Mouse (Mus musculus): ENCODE data around the gene Lrrc1. TPM values are rescaled to one million over a fixed set of nuclear protein-coding genes. Genes with fewer than 3 reads are reported as not detected.

Gene Lrrc1
- polyA plus RNA-seq, 1 experiment from 2014 or later, result 22.3 TPM

GRCm38 (mm10) chr9:77416002-77416401 is 128.7 kb downstream of the Lrrc1 start:
- no peak overlapping the region for H3K4me3 ChIP-seq (ENCODE audit: low read depth, low read length)
- WGBS, result 96% methylated on average over 7 of the region's 7 CpGs
- no peaks in the 10 kb centered on the region for H3K36me3 ChIP-seq (ENCODE audit: control insufficient read depth, insufficient read depth)
- H3K27ac ChIP-seq (ENCODE audit: low read depth, low read length), result no peak overlapping the region
- no peak overlapping the region for H3K9ac ChIP-seq (ENCODE audit: low read depth, low read length)
- no peak overlapping the region for H3K4me2 ChIP-seq (replicated peaks; ENCODE audit: low read depth)
- no peaks in the 10 kb centered on the region for H3K27me3 ChIP-seq (replicated peaks; ENCODE audit: control insufficient read depth, insufficient read depth, low read length)
- no peak for TF ChIP-seq CTCF (IDR thresholded peaks at IDR 0.05; ENCODE audit: low read depth)
- H3K4me1 ChIP-seq (replicated peaks; ENCODE audit: control insufficient read depth, insufficient read depth, low read length), result no peaks in the 10 kb centered on the region
- H3K9me3 ChIP-seq (ENCODE audit: control insufficient read depth), result no peaks in the 10 kb centered on the region
- ATAC-seq, result no peak

- no peaks in the 10 kb centered on the region for H3K9me3 ChIP-seq (ENCODE audit: control insufficient read depth)
- H3K27ac ChIP-seq (ENCODE audit: low read depth, low read length), result no peak overlapping the region
- no peaks in the 10 kb centered on the region for H3K4me1 ChIP-seq (replicated peaks; ENCODE audit: control insufficient read depth, insufficient read depth, low read length)
- TF ChIP-seq CTCF (IDR thresholded peaks at IDR 0.05; ENCODE audit: low read depth), result no peak
- H3K4me3 ChIP-seq (ENCODE audit: low read depth, low read length), result no peak overlapping the region
- H3K27me3 ChIP-seq (replicated peaks; ENCODE audit: control insufficient read depth, insufficient read depth, low read length), result no peaks in the 10 kb centered on the region
- no peaks in the 10 kb centered on the region for H3K36me3 ChIP-seq (ENCODE audit: control insufficient read depth, insufficient read depth)
- ATAC-seq, result no peak
- 66% methylated on average over 3 of the region's 3 CpGs for WGBS
- no peak overlapping the region for H3K4me2 ChIP-seq (replicated peaks; ENCODE audit: low read depth)
- H3K9ac ChIP-seq (ENCODE audit: low read depth, low read length), result no peak overlapping the region
These were observed 132.7 kb downstream of the Lrrc1 start for GRCm38 (mm10) chr9:77411830-77412425.

DNA sequence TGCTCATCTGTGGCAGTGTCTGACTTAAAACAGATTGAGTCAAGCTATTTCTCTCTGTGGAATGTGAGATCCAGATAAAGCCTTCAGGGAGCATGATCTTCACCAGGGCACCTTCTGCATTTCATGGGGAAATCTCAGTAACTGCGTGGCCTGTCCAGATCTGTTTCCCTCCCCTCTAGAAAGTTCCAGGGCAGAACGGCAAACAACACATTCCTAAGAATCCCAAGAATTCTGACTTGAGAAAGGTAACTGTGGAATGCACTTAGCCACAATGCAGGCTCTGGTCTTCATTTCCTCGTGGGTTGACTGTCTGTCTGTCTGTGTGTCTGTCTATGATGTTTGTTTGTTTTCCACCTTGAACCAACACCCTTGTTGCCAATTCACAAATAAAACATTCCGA is 133.7 kb downstream of the Lrrc1 start:
- TF ChIP-seq CTCF (IDR thresholded peaks at IDR 0.05; ENCODE audit: low read depth), result no peak
- Histone ChIP-seq H3K9ac (ENCODE audit: low read depth, low read length) (no peak overlapping the region), H3K27me3 (replicated peaks; ENCODE audit: control insufficient read depth, insufficient read depth, low read length) (no peaks in the 10 kb centered on the region), H3K27ac (ENCODE audit: low read depth, low read length) (no peak overlapping the region), H3K36me3 (ENCODE audit: control insufficient read depth, insufficient read depth) (no peaks in the 10 kb centered on the region), H3K4me2 (replicated peaks; ENCODE audit: low read depth) (no peak overlapping the region), H3K9me3 (ENCODE audit: control insufficient read depth) (no peaks in the 10 kb centered on the region), H3K4me1 (replicated peaks; ENCODE audit: control insufficient read depth, insufficient read depth, low read length) (no peaks in the 10 kb centered on the region), H3K4me3 (ENCODE audit: low read depth, low read length) (no peak overlapping the region)
- WGBS, result 49% methylated on average over 4 of the region's 4 CpGs
- no peak for ATAC-seq

DNA sequence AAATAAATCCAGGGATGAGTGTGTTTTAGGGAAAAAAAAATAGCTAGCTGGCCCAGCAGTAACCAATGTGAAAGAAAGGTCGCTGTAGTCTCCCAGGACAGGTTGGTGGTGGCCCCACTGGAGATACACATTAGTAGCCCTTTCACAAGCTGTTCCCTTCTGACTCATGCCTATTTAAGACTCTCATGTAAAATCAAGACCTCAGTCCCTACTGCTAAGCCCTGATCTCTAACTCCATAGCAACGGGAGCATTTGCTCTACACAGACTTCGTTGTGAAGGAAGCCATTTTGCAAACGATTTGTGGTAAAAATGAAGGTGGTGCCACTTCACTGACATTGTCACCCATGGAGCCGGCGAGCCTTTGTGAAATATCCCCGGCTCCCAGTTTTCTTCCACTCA is 134.1 kb downstream of the Lrrc1 start:
- H3K9me3 ChIP-seq (ENCODE audit: control insufficient read depth), result no peaks in the 10 kb centered on the region
- 80% methylated on average over 7 of the region's 7 CpGs for WGBS
- no peak overlapping the region for H3K9ac ChIP-seq (ENCODE audit: low read depth, low read length)
- TF ChIP-seq CTCF (IDR thresholded peaks at IDR 0.05; ENCODE audit: low read depth), result no peak
- H3K27ac ChIP-seq (ENCODE audit: low read depth, low read length), result no peak overlapping the region
- no peaks in the 10 kb centered on the region for H3K27me3 ChIP-seq (replicated peaks; ENCODE audit: control insufficient read depth, insufficient read depth, low read length)
- H3K4me2 ChIP-seq (replicated peaks; ENCODE audit: low read depth), result no peak overlapping the region
- H3K4me3 ChIP-seq (ENCODE audit: low read depth, low read length), result no peak overlapping the region
- no peaks in the 10 kb centered on the region for H3K4me1 ChIP-seq (replicated peaks; ENCODE audit: control insufficient read depth, insufficient read depth, low read length)
- no peaks in the 10 kb centered on the region for H3K36me3 ChIP-seq (ENCODE audit: control insufficient read depth, insufficient read depth)
- ATAC-seq, result no peak

- WGBS, result 51% methylated on average over 6 of the region's 6 CpGs
- Histone ChIP-seq H3K4me3 (ENCODE audit: low read depth, low read length) (no peak overlapping the region), H3K4me2 (replicated peaks; ENCODE audit: low read depth) (no peak overlapping the region), H3K36me3 (ENCODE audit: control insufficient read depth, insufficient read depth) (no peaks in the 10 kb centered on the region), H3K27ac (ENCODE audit: low read depth, low read length) (no peak overlapping the region), H3K9me3 (ENCODE audit: control insufficient read depth) (no peaks in the 10 kb centered on the region), H3K4me1 (replicated peaks; ENCODE audit: control insufficient read depth, insufficient read depth, low read length) (no peaks in the 10 kb centered on the region), H3K27me3 (replicated peaks; ENCODE audit: control insufficient read depth, insufficient read depth, low read length) (no peaks in the 10 kb centered on the region), H3K9ac (ENCODE audit: low read depth, low read length) (no peak overlapping the region)
- no peak for TF ChIP-seq CTCF (IDR thresholded peaks at IDR 0.05; ENCODE audit: low read depth)
- no peak for ATAC-seq
These were observed 136.5 kb downstream of the Lrrc1 start for GRCm38 (mm10) chr9:77408053-77408603.

DNA sequence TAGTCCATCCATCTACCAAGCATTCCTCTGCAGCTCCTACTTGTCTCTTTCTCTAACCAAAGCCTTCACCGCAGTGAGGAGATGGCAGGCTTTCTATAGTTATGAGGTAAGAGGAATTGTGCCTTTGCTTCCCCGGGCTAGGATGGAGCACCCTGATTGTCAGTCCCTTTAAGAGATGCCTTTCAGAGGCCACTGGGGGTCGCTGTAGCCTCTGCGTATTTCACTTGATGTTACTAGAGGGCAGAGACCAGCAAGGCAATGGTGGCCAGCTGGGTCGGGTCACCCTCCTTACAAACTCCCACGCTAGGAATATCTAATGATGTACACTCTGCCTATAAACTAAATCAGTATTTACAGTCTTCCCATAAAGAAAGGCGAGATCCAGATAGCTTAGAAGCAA is 137.8 kb downstream of the Lrrc1 start:
- Histone ChIP-seq H3K27me3 (replicated peaks; ENCODE audit: control insufficient read depth, insufficient read depth, low read length) (no peaks in the 10 kb centered on the region), H3K9ac (ENCODE audit: low read depth, low read length) (0 out of 2 replicates have a peak overlapping the region, but pooled peaks have one; percentile 3), H3K4me3 (ENCODE audit: low read depth, low read length) (no peak overlapping the region), H3K27ac (ENCODE audit: low read depth, low read length) (no peak overlapping the region), H3K4me2 (replicated peaks; ENCODE audit: low read depth) (peak overlapping the region; percentile 50), H3K4me1 (replicated peaks; ENCODE audit: control insufficient read depth, insufficient read depth, low read length) (no peaks in the 10 kb centered on the region), H3K36me3 (ENCODE audit: control insufficient read depth, insufficient read depth) (no peaks in the 10 kb centered on the region), H3K9me3 (ENCODE audit: control insufficient read depth) (no peaks in the 10 kb centered on the region)
- TF ChIP-seq CTCF (IDR thresholded peaks at IDR 0.05; ENCODE audit: low read depth), result peak; percentile 79
- 62% methylated on average over 7 of the region's 7 CpGs for WGBS
- peak; percentile 76 for ATAC-seq
